Comparison of ENCODE assay signal across 8 mouse cellular contexts in genomic region chr14:100286586-100287241, GRCm38 (mm10). TPM values are rescaled to one million over a fixed set of nuclear protein-coding genes. Genes with fewer than 3 reads are reported as not detected.
A peak's percentile ranks its signal among the peaks of the same experiment; 100 is the strongest.
DNase-seq lines count a peak whose midpoint lies in the region; ATAC-seq and TF ChIP-seq lines count a peak whose summit lies in the region.

No protein-coding gene starts in this region.

- in situ Hi-C loops in CH12.LX (cut with MboI; ENCODE audit: low pct_ligation_motif_present, low pct_unique_long_range_greater_than_20kb, low sequenced_read_pairs): no loop called here

- no peaks in the 10 kb centered on the region for H3K36me3 ChIP-seq in CH12.LX (replicated peaks in 1 of 2; ENCODE audit: control insufficient read depth in 1 of 2, insufficient read depth in 1 of 2, low read length in 1 of 2)
- no peaks in the 10 kb centered on the region for H3K36me3 ChIP-seq in forebrain, embryonic 12.5 days (replicated peaks)
- H3K36me3 ChIP-seq in hindbrain, embryonic 14.5 days (replicated peaks; ENCODE audit: control insufficient read depth, insufficient read depth): no peaks in the 10 kb centered on the region
- H3K36me3 ChIP-seq in liver, embryonic 16.5 days (ENCODE audit: control insufficient read depth, insufficient read depth): no peaks in the 10 kb centered on the region
- H3K36me3 ChIP-seq in stomach, embryonic 15.5 days: no peaks in the 10 kb centered on the region
- no peaks in the 10 kb centered on the region for H3K36me3 ChIP-seq in thymus, adult 2 months (ENCODE audit: control insufficient read depth, insufficient read depth, low read length)

- H3K4me1 ChIP-seq in CH12.LX (ENCODE audit: control insufficient read depth in 1 of 2, insufficient read depth in 2 of 2): peaks cover 5 to 22% of the 10 kb centered on the region in 2 experiments; a peak in 3 of 4 replicates
- H3K4me1 ChIP-seq in forebrain, embryonic 12.5 days: peaks cover 23% of the 10 kb centered on the region
- H3K4me1 ChIP-seq in hindbrain, embryonic 14.5 days (replicated peaks; ENCODE audit: control insufficient read depth, insufficient read depth, low read length): peaks cover 15% of the 10 kb centered on the region
- H3K4me1 ChIP-seq in liver, embryonic 16.5 days (ENCODE audit: control insufficient read depth, low read depth, low read length): no peaks in the 10 kb centered on the region
- peaks cover 12% of the 10 kb centered on the region; the same call in 1 of the 2 replicates for H3K4me1 ChIP-seq in stomach, embryonic 15.5 days
- H3K4me1 ChIP-seq in thymus, adult 2 months (replicated peaks; ENCODE audit: control insufficient read depth, insufficient read depth, low read length): 0 out of 2 replicates have a peak, but pooled peaks cover 5% of the 10 kb centered on the region

- H3K9ac ChIP-seq in CH12.LX (ENCODE audit: insufficient read depth, low read depth): no peak overlapping the region; the same call in 1 of the 2 replicates
- H3K9ac ChIP-seq in forebrain, embryonic 12.5 days: peak overlapping the region; percentile 75
- H3K9ac ChIP-seq in hindbrain, embryonic 14.5 days: peak overlapping the region; percentile 82
- peak overlapping the region; percentile 51 for H3K9ac ChIP-seq in liver, embryonic 16.5 days (ENCODE audit: low read depth, low read length)
- peak overlapping the region; percentile 54; the same call in 1 of the 2 replicates for H3K9ac ChIP-seq in stomach, embryonic 15.5 days

- DNase-seq in CH12.LX (ENCODE audit: extremely low read depth) (no peak), R1 (ENCODE audit: low read depth, low spot score) (peak; percentile 89)
- peak; percentile 50 for DNase-seq in hindbrain, embryonic 14.5 days (ENCODE audit: low spot score)
- no peak for DNase-seq in thymus, adult 2 months

- dilution Hi-C loops in CH12.LX (cut with MboI; ENCODE audit: extremely low pct_ligation_motif_present, extremely low pct_unique_long_range_greater_than_20kb, low sequenced_read_pairs): no loop called here

- H3K9me3 ChIP-seq in CH12.LX (replicated peaks; ENCODE audit: low read length): no peaks in the 10 kb centered on the region
- no peaks in the 10 kb centered on the region for H3K9me3 ChIP-seq in forebrain, embryonic 12.5 days
- no peaks in the 10 kb centered on the region for H3K9me3 ChIP-seq in hindbrain, embryonic 14.5 days (ENCODE audit: control insufficient read depth, low read length)
- no peaks in the 10 kb centered on the region for H3K9me3 ChIP-seq in liver, embryonic 16.5 days (replicated peaks; ENCODE audit: control insufficient read depth, low read length)
- no peaks in the 10 kb centered on the region for H3K9me3 ChIP-seq in stomach, embryonic 15.5 days

- no peak for TF ChIP-seq EP300 in CH12.LX (IDR thresholded peaks at IDR 0.05; ENCODE audit: low read length)

- peaks cover 4% of the 10 kb centered on the region; the same call in 1 of the 2 replicates for H3K79me2 ChIP-seq in CH12.LX (replicated peaks; ENCODE audit: control insufficient read depth, extremely low read depth, insufficient read depth, poor library complexity, severe bottlenecking)

- no peak for TF ChIP-seq RAD21 in CH12.LX (IDR thresholded peaks at IDR 0.05; ENCODE audit: low read depth, low read length)

- no peak overlapping the region for H3K27ac ChIP-seq in CH12.LX (ENCODE audit: insufficient read depth, low read depth)
- peak overlapping the region; percentile 98 for H3K27ac ChIP-seq in forebrain, embryonic 12.5 days
- peak overlapping the region; percentile 98 for H3K27ac ChIP-seq in hindbrain, embryonic 14.5 days
- H3K27ac ChIP-seq in liver, embryonic 16.5 days (ENCODE audit: low read length): peak overlapping the region; percentile 83
- peak overlapping the region; percentile 87 for H3K27ac ChIP-seq in stomach, embryonic 15.5 days
- H3K27ac ChIP-seq in thymus, adult 2 months (ENCODE audit: control insufficient read depth, insufficient read depth, low read length): no peak overlapping the region

- H3K4me3 ChIP-seq in CH12.LX (replicated peaks in 1 of 3; ENCODE audit: low read depth in 2 of 3, low read length in 2 of 3, poor library complexity in 1 of 3): peak overlapping the region in 1 of 3 experiments; percentile 59
- peak overlapping the region; percentile 55 for H3K4me3 ChIP-seq in forebrain, embryonic 12.5 days (replicated peaks)
- peak overlapping the region; percentile 71 for H3K4me3 ChIP-seq in hindbrain, embryonic 14.5 days (replicated peaks; ENCODE audit: low read length)
- H3K4me3 ChIP-seq in liver, embryonic 16.5 days (ENCODE audit: low read depth, low read length): peak overlapping the region; percentile 60
- peak overlapping the region; percentile 60 for H3K4me3 ChIP-seq in stomach, embryonic 15.5 days (replicated peaks)
- no peak overlapping the region for H3K4me3 ChIP-seq in thymus, adult 2 months (ENCODE audit: control insufficient read depth, insufficient read depth, low read length)

- no peak for ATAC-seq in forebrain, embryonic 12.5 days (ENCODE audit: low FRiP score)
- ATAC-seq in hindbrain, embryonic 14.5 days (ENCODE audit: low FRiP score): no peak
- no peak for ATAC-seq in liver, embryonic 16.5 days (ENCODE audit: low read depth)
- no peak for ATAC-seq in stomach, embryonic 15.5 days (ENCODE audit: insufficient read depth, low FRiP score, low read depth)
- no peak for ATAC-seq in megakaryocyte, adult 5-6 weeks (ENCODE audit: poor library complexity, severe bottlenecking)

- no peak for TF ChIP-seq POLR2A in CH12.LX (IDR thresholded peaks at IDR 0.05; ENCODE audit: low read depth, low read length)
- no peak for TF ChIP-seq POLR2A in thymus, adult 2 months (IDR thresholded peaks at IDR 0.05; ENCODE audit: control insufficient read depth, extremely low read depth, insufficient read depth, low read length, poor library complexity)

- TF ChIP-seq CTCF in CH12.LX (conservative IDR thresholded peaks at IDR 0.05 in 1 of 2, IDR thresholded peaks at IDR 0.05 in 1 of 2; ENCODE audit: low read depth in 2 of 2, low read length in 2 of 2): no peak
- no peak for TF ChIP-seq CTCF in thymus, adult 2 months (IDR thresholded peaks at IDR 0.05; ENCODE audit: borderline replicate concordance, control insufficient read depth, extremely low read depth, insufficient read depth, low read length, poor library complexity)

- peak overlapping the region; percentile 97; the same call in 1 of the 2 replicates for H3K4me2 ChIP-seq in CH12.LX (ENCODE audit: insufficient read depth, low read depth, poor library complexity, severe bottlenecking)
- peak overlapping the region; percentile 75 for H3K4me2 ChIP-seq in forebrain, embryonic 12.5 days
- peak overlapping the region; percentile 88 for H3K4me2 ChIP-seq in hindbrain, embryonic 14.5 days (replicated peaks)
- peak overlapping the region; percentile 66 for H3K4me2 ChIP-seq in liver, embryonic 16.5 days (ENCODE audit: low read depth, low read length)
- H3K4me2 ChIP-seq in stomach, embryonic 15.5 days: peak overlapping the region; percentile 84

- peaks cover 8% of the 10 kb centered on the region for H3K27me3 ChIP-seq in CH12.LX (replicated peaks)
- H3K27me3 ChIP-seq in forebrain, embryonic 12.5 days: no peaks in the 10 kb centered on the region
- H3K27me3 ChIP-seq in hindbrain, embryonic 14.5 days (ENCODE audit: control insufficient read depth, insufficient read depth, low read length): no peaks in the 10 kb centered on the region
- H3K27me3 ChIP-seq in liver, embryonic 16.5 days (ENCODE audit: control insufficient read depth, insufficient read depth, low read depth, low read length): peaks cover 35% of the 10 kb centered on the region
- no peaks in the 10 kb centered on the region for H3K27me3 ChIP-seq in stomach, embryonic 15.5 days (replicated peaks)
- peaks cover 20% of the 10 kb centered on the region for H3K27me3 ChIP-seq in thymus, adult 2 months (ENCODE audit: control insufficient read depth, insufficient read depth, low read length)

- WGBS in forebrain, embryonic 12.5 days: 8% methylated on average over 19 of the region's 19 CpGs
- WGBS in hindbrain, embryonic 14.5 days: 8% methylated on average over 19 of the region's 19 CpGs
- 7% methylated on average over 19 of the region's 19 CpGs for WGBS in liver, embryonic 16.5 days (ENCODE audit: insufficient replicate concordance)
- WGBS in stomach, embryonic 15.5 days: 6% methylated on average over 19 of the region's 19 CpGs
- WGBS in thymus, adult 2 months: 11% methylated on average over 19 of the region's 19 CpGs

TF ChIP-seq in CH12.LX, 34 proteins besides CTCF, POLR2A, EP300 and RAD21:
- TF ChIP-seq ZMIZ1 (IDR thresholded peaks at IDR 0.05; ENCODE audit: low read depth, low read length) (no peak), PAX5 (IDR thresholded peaks at IDR 0.05; ENCODE audit: low read length) (no peak), JUND (conservative IDR thresholded peaks at IDR 0.05; ENCODE audit: low read depth, low read length) (no peak), ELF1 (IDR thresholded peaks at IDR 0.05; ENCODE audit: low read depth, low read length) (no peak), MXI1 (IDR thresholded peaks at IDR 0.05; ENCODE audit: low read depth, low read length) (no peak), MYC (IDR thresholded peaks at IDR 0.05; ENCODE audit: low read depth, low read length) (no peak), E2F4 (IDR thresholded peaks at IDR 0.05; ENCODE audit: insufficient replicate concordance, low read depth, low read length) (no peak), SMC3 (IDR thresholded peaks at IDR 0.05; ENCODE audit: low read depth, low read length) (no peak), SIN3A (IDR thresholded peaks at IDR 0.05; ENCODE audit: low read length) (no peak), MAZ (IDR thresholded peaks at IDR 0.05; ENCODE audit: low read depth, low read length) (no peak), TBP (conservative IDR thresholded peaks at IDR 0.05; ENCODE audit: low read depth, low read length) (no peak), RCOR1 (conservative IDR thresholded peaks at IDR 0.05; ENCODE audit: low read depth, low read length) (no peak), MEF2A (IDR thresholded peaks at IDR 0.05; ENCODE audit: borderline replicate concordance, low read depth, low read length) (no peak), CHD1 (IDR thresholded peaks at IDR 0.05; ENCODE audit: low read depth, low read length) (no peak), UBTF (IDR thresholded peaks at IDR 0.05; ENCODE audit: low read depth, low read length) (no peak)

RNA-seq across cellular contexts. Expression of gene Klf12, which starts 2.2 kb away (rescaled TPM):
- 5.6 and 8.6 TPM in 2 replicates for total RNA-seq in CH12.LX (2012; rRNA removed)
- 3.3 TPM in 2 replicates for total RNA-seq in CH12.LX (2014; rRNA removed)
- 7.6 and 9.7 TPM in 2 replicates for polyA plus RNA-seq in CH12.LX (2012; ENCODE audit: insufficient read length, low read depth)
- 45.7 and 46.9 TPM in 2 replicates for polyA plus RNA-seq in forebrain, embryonic 12.5 days (2016; fragmentation: Nextera tagmentation; extraction: Ambion mirVana)
- polyA plus RNA-seq in hindbrain, embryonic 14.5 days (2014; fragmentation: Nextera tagmentation; extraction: Ambion mirVana): 36.7 and 46.0 TPM in 2 replicates
- polyA plus RNA-seq in liver, embryonic 16.5 days (2015; fragmentation: Nextera tagmentation; extraction: Ambion mirVana): 5.7 and 7.4 TPM in 2 replicates
- 11.1 and 13.2 TPM in 2 replicates for polyA plus RNA-seq in stomach, embryonic 15.5 days (2015; fragmentation: Nextera tagmentation; extraction: Ambion mirVana)
- polyA plus RNA-seq in thymus, adult 2 months (2012; rRNA removed): 1.6 TPM in 2 replicates
- 0.75 TPM in 1 of 2 replicates, not detected in the other for total RNA-seq in megakaryocyte, adult 5-6 weeks (2015)
- total RNA-seq in megakaryocyte, adult 5-6 weeks (2017): 0.11 and 0.16 TPM in 2 replicates

Comparison
In these comparisons a context has a peak if more than half of its experiments do, and no peak if none do; other contexts are left out.
1. DNase-seq: peak in R1 (single experiment) and hindbrain, embryonic 14.5 days (single experiment); none in CH12.LX (single experiment) and thymus, adult 2 months (single experiment).
2. H3K27ac ChIP-seq: peak in forebrain, embryonic 12.5 days (single experiment), hindbrain, embryonic 14.5 days (single experiment), liver, embryonic 16.5 days (single experiment) and stomach, embryonic 15.5 days (single experiment); none in CH12.LX (single experiment) and thymus, adult 2 months (single experiment).
3. Peak in every context shown above with its lines, with median percentiles within 50 percentile points of each other: H3K4me2 ChIP-seq.